Mouse (Mus musculus) MEL (cell line): ENCODE measurements around the gene Myo1e. TPM values are rescaled to one million over a fixed set of nuclear protein-coding genes. Genes with fewer than 3 reads are reported as not detected.

Source experiments
- DNase-seq: peaks from one replicate; pipeline ENCODE4 v3.0.0; 2011; ENCODE audit warnings: low read depth, low spot score
- H3K27ac ChIP-seq: 2 replicates; pipeline ENCODE4 v1.5.1; 2012; ENCODE audit warnings: low read depth, mild to moderate bottlenecking, control low read depth, low read length, moderate library complexity; ENCODE audit not compliant: control insufficient read depth
- H3K27me3 ChIP-seq, 2 experiments: fragments of 150-350 bp in 1 of 2; sonication (generic) in 1 of 2; 2 replicates each; pipeline ENCODE4 v1.6.1; 2012; ENCODE audit warnings: low read length in 2 of 2, mild to moderate bottlenecking in 2 of 2, improper control_type of control experiment in 1 of 2, moderate library complexity in 1 of 2; ENCODE audit not compliant: insufficient read depth in 2 of 2, control insufficient read depth in 1 of 2
- H3K36me3 ChIP-seq, 2 experiments: 2 replicates each; pipeline ENCODE4 v1.6.1; 2012 to 2014; ENCODE audit warnings: low read length in 2 of 2, improper control_type of control experiment in 1 of 2, inconsistent platforms in 1 of 2, mild to moderate bottlenecking in 1 of 2; ENCODE audit not compliant: insufficient read depth in 2 of 2, control insufficient read depth in 1 of 2
- H3K4me1 ChIP-seq, 2 experiments: fragments of 150-350 bp in 1 of 2; sonication (generic) in 1 of 2; 2 replicates each; pipeline ENCODE4 v1.6.1; 2012; ENCODE audit warnings: low read length in 2 of 2, improper control_type of control experiment in 1 of 2, mild to moderate bottlenecking in 1 of 2; ENCODE audit not compliant: insufficient read depth in 2 of 2, control insufficient read depth in 1 of 2
- H3K4me3 ChIP-seq, 2 experiments: fragments of 150-350 bp in 1 of 2; sonication (generic) in 1 of 2; 2 replicates each; pipeline ENCODE4 v1.5.1; 2012; ENCODE audit warnings: low read depth in 2 of 2, low read length in 2 of 2, mild to moderate bottlenecking in 2 of 2, moderate library complexity in 2 of 2, control low read depth in 1 of 2, improper control_type of control experiment in 1 of 2; ENCODE audit not compliant: control insufficient read depth in 1 of 2, insufficient read depth in 1 of 2
- H3K79me2 ChIP-seq: 2 replicates; pipeline ENCODE4 v1.6.1; 2012; ENCODE audit warnings: mild to moderate bottlenecking, low read length, moderate library complexity; ENCODE audit not compliant: control insufficient read depth, poor library complexity, insufficient read depth
- H3K9ac ChIP-seq: 2 replicates; pipeline ENCODE4 v1.6.1; 2012; ENCODE audit warnings: low read depth, mild to moderate bottlenecking, control low read depth, low read length, moderate library complexity; ENCODE audit not compliant: control insufficient read depth, poor library complexity, severe bottlenecking
- H3K9me3 ChIP-seq: fragments of 150-350 bp; sonication (generic); replicated peaks from 2 replicates; pipeline ENCODE4 v1.6.1; 2012; ENCODE audit warnings: mild to moderate bottlenecking, low read length, improper control_type of control experiment, moderate library complexity; ENCODE audit not compliant: insufficient read depth
- BHLHE40 ChIP-seq: IDR thresholded peaks from 2 replicates; pipeline ENCODE4 v1.6.1; 2012; ENCODE audit warnings: low read depth, mild to moderate bottlenecking, inconsistent platforms, low read length, improper control_type of control experiment, borderline replicate concordance
- CHD1 ChIP-seq: IDR thresholded peaks from 2 replicates; pipeline ENCODE4 v1.6.1; 2012; ENCODE audit warnings: low read depth, mild to moderate bottlenecking, inconsistent platforms, low read length, improper control_type of control experiment
- CHD2 ChIP-seq: IDR thresholded peaks from 2 replicates; pipeline ENCODE4 v1.6.1; 2011; ENCODE audit warnings: low read length, improper control_type of control experiment
- CTCF ChIP-seq, 3 experiments: IDR thresholded peaks in 2 of 3; conservative IDR thresholded peaks in 1 of 3; 2 replicates each; pipeline ENCODE4 v1.5.1; 2011 to 2012; ENCODE audit warnings: low read length in 3 of 3, low read depth in 2 of 3, mild to moderate bottlenecking in 2 of 3, improper control_type of control experiment in 1 of 3, inconsistent platforms in 1 of 3, mixed read lengths in 1 of 3, moderate library complexity in 1 of 3; ENCODE audit not compliant: control insufficient read depth in 1 of 3, insufficient read depth in 1 of 3, poor library complexity in 1 of 3, severe bottlenecking in 1 of 3
- E2F4 ChIP-seq: IDR thresholded peaks from 2 replicates; pipeline ENCODE4 v1.6.1; 2011; ENCODE audit warnings: low read depth, low read length, improper control_type of control experiment, borderline replicate concordance
- ELF1 ChIP-seq: IDR thresholded peaks from 2 replicates; pipeline ENCODE4 v1.6.1; 2014; ENCODE audit warnings: low read depth, mild to moderate bottlenecking, inconsistent platforms, low read length, improper control_type of control experiment, moderate library complexity
- EP300 ChIP-seq, 2 experiments: IDR thresholded peaks; 2 replicates each; pipeline ENCODE4 v1.6.1; 2011; ENCODE audit warnings: improper control_type of control experiment in 2 of 2, low read length in 2 of 2, low read depth in 1 of 2, mild to moderate bottlenecking in 1 of 2
- GABPA ChIP-seq: IDR thresholded peaks from 2 replicates; pipeline ENCODE4 v1.6.1; 2012; ENCODE audit warnings: low read depth, mild to moderate bottlenecking, inconsistent platforms, low read length, improper control_type of control experiment, moderate library complexity
- HCFC1 ChIP-seq: IDR thresholded peaks from 2 replicates; pipeline ENCODE4 v1.6.1; 2012; ENCODE audit warnings: low read depth, mild to moderate bottlenecking, inconsistent platforms, low read length, improper control_type of control experiment, moderate library complexity
- JUND ChIP-seq: IDR thresholded peaks from 2 replicates; pipeline ENCODE4 v1.6.1; 2011; ENCODE audit warnings: low read depth, mild to moderate bottlenecking, improper control_type of control experiment, low read length
- KAT2A ChIP-seq: conservative IDR thresholded peaks from 2 replicates; pipeline ENCODE4 v1.6.1; 2012; ENCODE audit warnings: low read depth, low read length, improper control_type of control experiment, inconsistent platforms
- MAFK ChIP-seq: IDR thresholded peaks from 2 replicates; pipeline ENCODE4 v1.6.1; 2011; ENCODE audit warnings: low read depth, mild to moderate bottlenecking, low read length, improper control_type of control experiment, borderline replicate concordance
- MAZ ChIP-seq: IDR thresholded peaks from 2 replicates; pipeline ENCODE4 v1.6.1; 2012; ENCODE audit warnings: low read depth, mild to moderate bottlenecking, inconsistent platforms, low read length, improper control_type of control experiment
- MEF2A ChIP-seq: IDR thresholded peaks from 2 replicates; pipeline ENCODE4 v1.6.1; 2014; ENCODE audit warnings: low read depth, mild to moderate bottlenecking, inconsistent platforms, low read length, improper control_type of control experiment; ENCODE audit not compliant: poor library complexity, insufficient replicate concordance, severe bottlenecking; ENCODE audit errors: extremely low read depth
- MXI1 ChIP-seq: IDR thresholded peaks from 2 replicates; pipeline ENCODE4 v1.6.1; 2011; ENCODE audit warnings: mild to moderate bottlenecking, low read depth, low read length, improper control_type of control experiment
- MYC ChIP-seq: IDR thresholded peaks from 2 replicates; pipeline ENCODE4 v1.6.1; 2011; ENCODE audit warnings: low read depth, mild to moderate bottlenecking, low read length, improper control_type of control experiment, moderate library complexity
- NRF1 ChIP-seq: IDR thresholded peaks from 2 replicates; pipeline ENCODE4 v1.6.1; 2014; ENCODE audit warnings: low read depth, mild to moderate bottlenecking, inconsistent platforms, low read length, improper control_type of control experiment, moderate library complexity; ENCODE audit not compliant: poor library complexity, insufficient read depth, severe bottlenecking
- POLR2A ChIP-seq, 2 experiments: IDR thresholded peaks; 2 replicates each; pipeline ENCODE4 v1.6.1; 2011 to 2012; ENCODE audit warnings: low read length in 2 of 2, mild to moderate bottlenecking in 2 of 2, control low read depth in 1 of 2, improper control_type of control experiment in 1 of 2, low read depth in 1 of 2, moderate library complexity in 1 of 2; ENCODE audit not compliant: control insufficient read depth in 1 of 2, insufficient read depth in 1 of 2, poor library complexity in 1 of 2
- POLR2AphosphoS2 ChIP-seq: IDR thresholded peaks from 2 replicates; pipeline ENCODE4 v1.6.1; 2011; ENCODE audit warnings: low read length, improper control_type of control experiment
- RAD21 ChIP-seq: IDR thresholded peaks from 2 replicates; pipeline ENCODE4 v1.6.1; 2011; ENCODE audit warnings: mild to moderate bottlenecking, low read depth, low read length, improper control_type of control experiment
- RCOR1 ChIP-seq: IDR thresholded peaks from 2 replicates; pipeline ENCODE4 v1.6.1; 2012; ENCODE audit warnings: low read depth, mild to moderate bottlenecking, inconsistent platforms, low read length, improper control_type of control experiment
- SIN3A ChIP-seq: IDR thresholded peaks from 2 replicates; pipeline ENCODE4 v1.6.1; 2012; ENCODE audit warnings: low read length, improper control_type of control experiment, inconsistent platforms
- SMC3 ChIP-seq: IDR thresholded peaks from 2 replicates; pipeline ENCODE4 v1.6.1; 2011; ENCODE audit warnings: low read depth, low read length, improper control_type of control experiment
- TAL1 ChIP-seq: IDR thresholded peaks from 2 replicates; pipeline ENCODE4 v1.6.1; 2012; ENCODE audit warnings: mild to moderate bottlenecking, inconsistent platforms, low read length, moderate library complexity, mixed read lengths
- TBP ChIP-seq: IDR thresholded peaks from 2 replicates; pipeline ENCODE4 v1.8.0; 2011; ENCODE audit warnings: low read depth, low read length, improper control_type of control experiment
- TCF12 ChIP-seq: IDR thresholded peaks from 2 replicates; pipeline ENCODE4 v1.6.1; 2014; ENCODE audit warnings: low read depth, mild to moderate bottlenecking, inconsistent platforms, low read length, improper control_type of control experiment, moderate library complexity
- UBTF ChIP-seq: IDR thresholded peaks from 2 replicates; pipeline ENCODE4 v1.6.1; 2012; ENCODE audit warnings: low read depth, mild to moderate bottlenecking, inconsistent platforms, low read length, improper control_type of control experiment, moderate library complexity, borderline replicate concordance; ENCODE audit not compliant: insufficient read depth
- USF1 ChIP-seq: IDR thresholded peaks from 2 replicates; pipeline ENCODE4 v1.6.1; 2014; ENCODE audit warnings: low read depth, mild to moderate bottlenecking, inconsistent platforms, low read length, improper control_type of control experiment, moderate library complexity
- USF2 ChIP-seq, 2 experiments: IDR thresholded peaks; 2 replicates each; pipeline ENCODE4 v1.6.1; 2011 to 2012; ENCODE audit warnings: improper control_type of control experiment in 2 of 2, low read length in 2 of 2, borderline replicate concordance in 1 of 2, inconsistent platforms in 1 of 2, low read depth in 1 of 2, mild to moderate bottlenecking in 1 of 2; ENCODE audit not compliant: insufficient read depth in 1 of 2
- ZC3H11A ChIP-seq: IDR thresholded peaks from 2 replicates; pipeline ENCODE4 v1.6.1; 2012; ENCODE audit warnings: low read depth, mild to moderate bottlenecking, inconsistent platforms, low read length, improper control_type of control experiment
- ZKSCAN1 ChIP-seq: IDR thresholded peaks from 2 replicates; pipeline ENCODE4 v1.6.1; 2012; ENCODE audit warnings: low read depth, mild to moderate bottlenecking, inconsistent platforms, low read length, improper control_type of control experiment, moderate library complexity
- ZMIZ1 ChIP-seq: IDR thresholded peaks from 2 replicates; pipeline ENCODE4 v1.6.1; 2012; ENCODE audit warnings: low read depth, mild to moderate bottlenecking, inconsistent platforms, low read length, improper control_type of control experiment, moderate library complexity
- ZNF384 ChIP-seq: IDR thresholded peaks from 2 replicates; pipeline ENCODE4 v1.6.1; 2012; ENCODE audit warnings: low read depth, mild to moderate bottlenecking, inconsistent platforms, low read length, improper control_type of control experiment
- polyA plus RNA-seq, 2 experiments: library from polyadenylated mRNA; stranded (reverse) in 1 of 2; unstranded in 1 of 2; fragments of >175 nt in 1 of 2; fragments of >200 nt in 1 of 2; gene quantifications; 2 replicates each; pipeline versions ENCODE4 v1.2.1 to v1.2.4; 2012; ENCODE audit warnings: low replicate concordance in 2 of 2, low read depth in 1 of 2; ENCODE audit not compliant: insufficient read length in 2 of 2, insufficient read depth in 1 of 2, missing spikeins in 1 of 2
- total RNA-seq: library from RNA; depleted of rRNA; stranded (reverse); fragments of 300-350 nt; gene quantifications from 2 replicates; pipeline ENCODE4 v1.2.3, GENCODE M21; 2012

Myo1e gene
- total and polyA plus RNA-seq, 3 experiments: 4.9 to 7.8 TPM; not detected in 1

DNA sequence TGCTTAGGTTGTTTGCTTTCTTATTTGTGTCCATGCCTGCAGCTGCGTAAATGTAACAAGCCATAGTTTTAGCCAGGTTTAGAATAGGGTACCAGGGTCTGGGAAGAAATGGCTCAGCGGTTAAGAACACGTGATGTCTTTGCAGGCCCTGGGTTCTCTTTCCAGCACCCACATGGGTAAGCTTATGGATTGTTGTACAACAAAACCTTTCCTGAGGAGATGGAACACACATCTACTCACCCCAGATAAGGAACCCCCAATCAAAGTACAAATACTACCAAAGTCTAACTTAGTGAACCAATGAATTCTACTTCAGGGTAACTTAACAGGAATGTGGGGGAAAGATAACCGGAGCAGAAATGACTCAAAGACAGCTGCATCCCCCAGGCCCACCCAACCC lies 177.3 kb downstream of the Myo1e start (continued):
- TF ChIP-seq UBTF: no peak

DNA sequence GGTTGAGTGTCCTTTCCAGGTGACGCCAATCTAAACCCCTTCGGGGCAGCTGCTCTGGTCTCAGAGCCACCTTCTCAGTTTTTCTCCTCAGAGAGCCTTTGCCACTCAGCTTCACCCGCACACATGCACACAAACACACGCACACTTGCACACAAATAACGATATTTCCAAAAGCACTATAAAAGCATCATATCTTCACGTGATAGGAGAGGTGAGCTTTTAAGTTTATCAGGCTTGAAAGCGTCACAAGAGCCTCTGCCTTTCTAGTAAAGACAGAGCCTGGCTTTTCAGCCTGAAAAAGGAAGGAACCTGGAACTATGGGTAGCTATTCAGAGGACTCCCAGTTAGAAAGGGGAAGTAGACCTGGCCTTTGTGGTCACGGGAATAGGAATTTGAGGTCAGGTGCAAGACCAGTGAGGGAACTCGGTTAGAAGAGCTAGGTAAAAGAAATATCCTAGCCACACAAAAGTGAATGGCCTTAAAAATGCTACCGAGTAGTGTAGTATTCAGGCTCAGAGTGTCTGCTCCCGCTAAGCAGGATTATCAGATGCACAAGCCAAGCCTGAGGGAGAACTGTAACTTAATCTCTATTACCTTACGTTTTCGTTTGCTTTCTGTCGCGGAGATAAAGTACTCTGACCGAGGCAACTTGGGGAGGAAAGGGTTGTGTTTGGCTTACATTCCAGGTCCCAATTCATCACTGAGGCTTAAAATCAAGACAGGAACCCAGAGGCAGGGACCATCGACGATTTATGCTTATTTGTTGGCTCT lies 178.0 kb downstream of the Myo1e start:
- H3K27me3 ChIP-seq: no peaks in the 10 kb centered on the region
- H3K4me1 ChIP-seq: peaks cover 7 to 46% of the 10 kb centered on the region in 2 experiments
- H3K9me3 ChIP-seq: no peaks in the 10 kb centered on the region
- H3K27ac ChIP-seq: peak overlapping the region; percentile 99
- H3K36me3 ChIP-seq: peaks cover under 1 to 24% of the 10 kb centered on the region in 2 experiments; a peak in 2 of 4 replicates
- H3K79me2 ChIP-seq: no peaks in the 10 kb centered on the region; the same call in 1 of the 2 replicates
- H3K4me3 ChIP-seq: peak overlapping the region; percentile 4 to 62
- H3K9ac ChIP-seq: peak overlapping the region; percentile 56
- peak; percentile 86 for DNase-seq
- TF ChIP-seq NRF1: no peak
- peak; percentile 19 for TF ChIP-seq RCOR1
- TF ChIP-seq ELF1: no peak
- TF ChIP-seq TBP: no peak
- peak in 1 of 2 experiments; percentile 13; a peak in 1 of 4 replicates for TF ChIP-seq POLR2A (IDR thresholded peaks at IDR 0.05; ENCODE audit: control insufficient read depth in 1 of 2, insufficient read depth in 1 of 2, low read depth in 1 of 2, low read length in 2 of 2, poor library complexity in 1 of 2)
- no peak for TF ChIP-seq ZC3H11A
- peak; percentile 43; the same call in 1 of the 2 replicates for TF ChIP-seq SIN3A
- TF ChIP-seq HCFC1: 0 out of 2 replicates have a peak, but pooled peaks have one; percentile 10
- TF ChIP-seq KAT2A: no peak
- TF ChIP-seq BHLHE40: peak; percentile 66
- TF ChIP-seq GABPA: no peak
- TF ChIP-seq UBTF: no peak
- no peak for TF ChIP-seq CHD2
- TF ChIP-seq SMC3: no peak
- TF ChIP-seq E2F4: no peak
- TF ChIP-seq MYC: peak; percentile 39; the same call in 1 of the 2 replicates
- TF ChIP-seq JUND: no peak
- TF ChIP-seq ZMIZ1: no peak
- TF ChIP-seq USF2 (IDR thresholded peaks at IDR 0.05; ENCODE audit: borderline replicate concordance in 1 of 2, insufficient read depth in 1 of 2, low read depth in 1 of 2, low read length in 2 of 2): no peak
- TF ChIP-seq POLR2AphosphoS2: no peak
- no peak for TF ChIP-seq MEF2A
- peak; percentile 87 for TF ChIP-seq TCF12
- no peak for TF ChIP-seq RAD21
- peak; percentile 77 to 86 for TF ChIP-seq EP300 (IDR thresholded peaks at IDR 0.05; ENCODE audit: low read depth in 1 of 2, low read length in 2 of 2)
- TF ChIP-seq ZNF384: no peak
- peak; percentile 66 for TF ChIP-seq USF1
- no peak for TF ChIP-seq CHD1
- TF ChIP-seq MAZ: no peak
- peak; percentile 59 for TF ChIP-seq TAL1
- TF ChIP-seq CTCF (IDR thresholded peaks at IDR 0.05 in 2 of 3, conservative IDR thresholded peaks at IDR 0.05 in 1 of 3; ENCODE audit: control insufficient read depth in 1 of 3, insufficient read depth in 1 of 3, low read depth in 2 of 3, low read length in 3 of 3, poor library complexity in 1 of 3, severe bottlenecking in 1 of 3): no peak
- TF ChIP-seq MXI1: 0 out of 2 replicates have a peak, but pooled peaks have one; percentile 18
- TF ChIP-seq MAFK: no peak
- TF ChIP-seq ZKSCAN1: no peak
